Mouse (Mus musculus): Measurements from ENCODE around the gene Olfr504. TPM values are rescaled to one million over a fixed set of nuclear protein-coding genes. Genes with fewer than 3 reads are reported as not detected.

The Olfr504 gene
- polyA plus RNA-seq, 1 experiment from 2014 or later: not detected

Other genes starting within 250 kb of the Olfr504 start
- not detected in 2 replicates for gene Olfr492, start 242.1 kb downstream of the Olfr504 start, polyA plus RNA-seq (2014; fragmentation: Nextera tagmentation; extraction: Ambion mirVana)
- not detected in 2 replicates for gene Olfr493, start 218.8 kb downstream of the Olfr504 start, polyA plus RNA-seq (2014; fragmentation: Nextera tagmentation; extraction: Ambion mirVana)
- gene Olfr494, start 200.5 kb downstream of the Olfr504 start, polyA plus RNA-seq (2014; fragmentation: Nextera tagmentation; extraction: Ambion mirVana): not detected in 2 replicates
- gene Olfr495, start 172.6 kb downstream of the Olfr504 start, polyA plus RNA-seq (2014; fragmentation: Nextera tagmentation; extraction: Ambion mirVana): not detected in 2 replicates
- not detected in 2 replicates for gene Olfr497, start 145.4 kb downstream of the Olfr504 start, polyA plus RNA-seq (2014; fragmentation: Nextera tagmentation; extraction: Ambion mirVana)
- gene Olfr498, start 100.5 kb downstream of the Olfr504 start, polyA plus RNA-seq (2014; fragmentation: Nextera tagmentation; extraction: Ambion mirVana): not detected in 2 replicates
- not detected in 2 replicates for gene Olfr502, start 40.7 kb downstream of the Olfr504 start, polyA plus RNA-seq (2014; fragmentation: Nextera tagmentation; extraction: Ambion mirVana)
- not detected in 2 replicates for gene Olfr503, start 21.3 kb downstream of the Olfr504 start, polyA plus RNA-seq (2014; fragmentation: Nextera tagmentation; extraction: Ambion mirVana)
- gene Olfr506, start 45.0 kb upstream of the Olfr504 start, polyA plus RNA-seq (2014; fragmentation: Nextera tagmentation; extraction: Ambion mirVana): 0.05 TPM in 1 of 2 replicates, not detected in the other
- not detected in 2 replicates for gene Olfr507, start 56.0 kb upstream of the Olfr504 start, polyA plus RNA-seq (2014; fragmentation: Nextera tagmentation; extraction: Ambion mirVana)
- not detected in 2 replicates for gene Olfr508, start 64.2 kb upstream of the Olfr504 start, polyA plus RNA-seq (2014; fragmentation: Nextera tagmentation; extraction: Ambion mirVana)
- not detected in 2 replicates for gene Olfr509, start 86.1 kb upstream of the Olfr504 start, polyA plus RNA-seq (2014; fragmentation: Nextera tagmentation; extraction: Ambion mirVana)
- gene Olfr510, start 100.6 kb upstream of the Olfr504 start, polyA plus RNA-seq (2014; fragmentation: Nextera tagmentation; extraction: Ambion mirVana): not detected in 2 replicates
- not detected in 2 replicates for gene Olfr512, start 147.5 kb upstream of the Olfr504 start, polyA plus RNA-seq (2014; fragmentation: Nextera tagmentation; extraction: Ambion mirVana)
- gene Olfr513, start 185.2 kb upstream of the Olfr504 start, polyA plus RNA-seq (2014; fragmentation: Nextera tagmentation; extraction: Ambion mirVana): not detected in 2 replicates